Mouse (Mus musculus): Measurements from ENCODE around the gene Nrde2.
"Not testable (repeated sequence)": the region's sequence is repeated elsewhere in the genome, so short reads cannot be mapped to it uniquely, and the experiment has no call there.

Nrde2 gene

DNA sequence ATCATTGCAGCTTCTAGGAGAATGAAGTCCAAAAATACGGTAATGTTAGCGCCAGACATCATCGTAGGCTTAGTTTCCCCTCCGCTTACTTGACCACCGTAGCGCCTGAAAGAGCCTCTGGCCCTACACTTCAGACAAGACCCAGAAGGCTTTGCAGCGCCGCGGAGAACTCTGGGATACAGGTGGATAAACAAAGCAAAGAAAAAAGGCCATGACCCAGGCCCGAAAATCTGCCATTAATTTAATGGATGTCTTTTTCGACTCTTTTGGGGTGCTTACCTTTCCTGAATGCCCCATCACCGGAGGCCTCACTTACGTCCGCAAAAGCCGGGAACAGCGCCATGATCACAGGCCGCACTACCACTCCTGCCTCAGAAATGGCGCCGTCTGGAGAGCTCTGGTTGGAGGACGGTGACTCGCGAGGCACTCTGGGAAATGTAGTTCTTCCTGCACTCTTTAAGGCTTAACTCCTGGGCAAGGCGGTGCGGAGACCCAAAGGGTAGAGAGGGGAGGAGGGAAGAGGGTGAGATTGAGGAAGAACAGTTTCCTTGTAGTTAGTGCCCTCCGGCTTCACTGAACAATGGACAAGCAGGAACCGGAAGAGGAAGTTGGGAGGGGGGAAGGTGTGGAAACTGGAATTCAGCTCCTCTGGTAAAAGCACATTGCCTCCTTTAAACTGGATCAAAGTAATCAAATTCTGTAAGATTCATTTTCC is at the start of gene Nrde2:
Gene Nrde2 (minus strand): TSS at position 393 of the 715 bp plus-strand sequence.
- peak; percentile 98 for DNase-seq (ENCODE audit: low spot score)

DNA sequence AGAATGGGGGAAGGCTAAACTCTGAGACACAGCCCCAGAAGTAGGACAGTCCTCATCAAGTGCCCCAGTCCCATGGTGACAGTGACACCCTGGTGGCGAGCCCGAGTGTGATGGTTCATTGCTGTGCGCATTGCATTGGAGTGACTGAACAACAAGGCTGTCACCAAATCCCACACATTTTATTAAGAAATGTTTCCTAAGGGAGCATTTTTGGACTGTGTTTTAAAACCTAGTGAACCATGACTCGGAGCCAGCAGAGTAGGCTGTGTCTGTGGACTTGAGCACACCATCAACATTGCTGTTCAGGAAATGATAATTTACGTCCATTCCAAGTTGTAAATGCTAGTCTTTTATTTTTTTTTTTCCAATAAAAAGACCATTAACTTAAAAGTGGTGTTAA is 47.5 kb upstream of the Nrde2 start:
- no peak for DNase-seq (ENCODE audit: low spot score)

DNA sequence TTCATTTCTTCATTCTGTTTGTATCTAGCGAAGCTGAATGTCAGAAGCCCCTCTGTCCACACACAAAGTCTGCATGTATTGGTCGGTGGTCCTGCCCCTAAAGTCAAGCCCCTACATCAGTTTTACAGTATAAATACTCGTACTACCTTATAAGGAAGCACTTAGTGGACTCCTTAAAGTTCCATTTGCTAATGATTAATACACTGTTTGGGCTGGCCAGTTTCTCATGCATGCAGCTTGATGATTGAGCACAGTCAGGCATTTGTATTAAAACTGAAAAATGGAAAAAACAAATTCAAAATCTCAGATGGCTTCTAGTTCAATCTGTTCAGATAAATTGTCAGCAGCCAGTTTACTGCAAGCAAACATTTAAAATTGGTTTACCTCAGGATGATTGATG is 47.1 kb upstream of the Nrde2 start:
- DNase-seq (ENCODE audit: low spot score), result no peak

DNA sequence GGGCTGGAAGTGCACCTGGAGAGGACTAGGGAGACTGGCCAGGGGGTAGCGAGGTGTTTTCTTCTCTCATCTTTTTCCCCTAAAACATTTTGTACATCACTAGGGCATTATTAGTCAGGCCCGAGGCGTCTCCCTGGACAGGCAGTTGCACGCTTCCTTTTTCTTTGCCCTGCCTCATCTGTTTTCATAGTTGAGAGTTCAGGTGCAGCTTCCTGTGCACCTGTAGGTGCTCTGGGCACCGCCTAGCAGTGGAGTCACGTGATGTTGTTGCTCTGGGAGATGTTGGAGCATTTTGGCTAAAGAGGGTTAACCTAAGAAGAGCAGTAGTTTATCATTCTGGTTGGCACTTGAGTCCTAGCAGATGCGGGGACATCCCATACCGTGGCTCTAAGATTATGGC is 45.7 kb upstream of the Nrde2 start:
- DNase-seq (ENCODE audit: low spot score), result no peak

DNA sequence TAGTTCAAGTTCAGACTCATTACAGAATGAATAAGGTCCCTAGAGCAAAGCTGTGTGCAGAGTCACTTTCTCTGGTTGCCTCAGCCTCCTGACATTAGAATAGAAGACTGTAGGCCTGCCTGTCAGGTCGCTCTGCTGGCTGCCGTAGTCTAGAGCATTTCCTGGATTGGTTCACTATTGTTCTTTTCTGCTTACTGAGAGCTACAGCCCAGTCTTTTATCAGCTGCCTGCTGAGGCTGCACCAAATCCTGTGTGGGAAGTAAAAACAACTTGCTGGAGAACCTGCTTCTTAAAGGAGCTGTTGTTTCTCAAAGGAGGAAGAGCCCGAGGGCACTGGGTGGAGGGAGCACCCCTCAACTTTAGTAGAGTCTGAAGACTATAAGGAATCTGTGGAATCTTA is 44.3 kb upstream of the Nrde2 start:
- no peak for DNase-seq (ENCODE audit: low spot score)

DNA sequence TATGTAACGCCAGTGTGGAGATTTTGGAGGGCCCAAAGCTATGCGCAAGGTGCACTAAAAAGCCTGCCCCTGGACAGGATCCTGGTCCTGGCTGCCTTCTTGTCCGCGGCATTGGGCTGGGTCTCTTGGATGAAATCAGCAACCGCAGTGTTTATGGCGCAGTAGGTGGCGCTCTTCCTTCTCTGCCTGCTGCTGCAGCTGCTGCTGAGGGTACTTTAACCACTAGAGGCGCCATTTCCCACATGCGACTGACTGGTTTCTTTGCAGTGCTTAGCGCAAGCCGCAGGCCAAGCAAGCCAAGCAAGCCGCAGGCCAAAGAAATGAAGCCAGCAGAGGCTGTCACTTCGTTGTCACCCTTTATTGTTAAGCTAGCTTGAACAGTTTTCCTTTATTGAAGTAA is 42.4 kb upstream of the Nrde2 start:
- peak; percentile 99 for DNase-seq (ENCODE audit: low spot score)

DNA sequence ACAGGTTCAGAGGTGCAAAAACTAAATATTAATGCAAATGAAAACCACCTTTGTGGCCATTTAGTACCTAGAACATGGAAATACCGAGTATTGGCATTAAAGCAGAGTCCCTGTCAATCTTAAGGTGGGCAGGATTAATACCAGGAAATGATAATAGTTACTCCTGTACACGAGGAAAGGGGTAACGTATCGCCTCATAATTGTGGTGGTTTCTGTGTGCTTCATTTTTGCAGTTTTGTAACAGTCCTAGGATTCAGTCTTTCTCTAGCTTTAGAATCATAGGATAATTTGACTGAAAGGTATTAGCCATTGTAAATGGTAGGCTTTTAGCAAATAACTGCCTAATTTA is 41.9 kb upstream of the Nrde2 start:
- DNase-seq (ENCODE audit: low spot score), result no peak

DNA sequence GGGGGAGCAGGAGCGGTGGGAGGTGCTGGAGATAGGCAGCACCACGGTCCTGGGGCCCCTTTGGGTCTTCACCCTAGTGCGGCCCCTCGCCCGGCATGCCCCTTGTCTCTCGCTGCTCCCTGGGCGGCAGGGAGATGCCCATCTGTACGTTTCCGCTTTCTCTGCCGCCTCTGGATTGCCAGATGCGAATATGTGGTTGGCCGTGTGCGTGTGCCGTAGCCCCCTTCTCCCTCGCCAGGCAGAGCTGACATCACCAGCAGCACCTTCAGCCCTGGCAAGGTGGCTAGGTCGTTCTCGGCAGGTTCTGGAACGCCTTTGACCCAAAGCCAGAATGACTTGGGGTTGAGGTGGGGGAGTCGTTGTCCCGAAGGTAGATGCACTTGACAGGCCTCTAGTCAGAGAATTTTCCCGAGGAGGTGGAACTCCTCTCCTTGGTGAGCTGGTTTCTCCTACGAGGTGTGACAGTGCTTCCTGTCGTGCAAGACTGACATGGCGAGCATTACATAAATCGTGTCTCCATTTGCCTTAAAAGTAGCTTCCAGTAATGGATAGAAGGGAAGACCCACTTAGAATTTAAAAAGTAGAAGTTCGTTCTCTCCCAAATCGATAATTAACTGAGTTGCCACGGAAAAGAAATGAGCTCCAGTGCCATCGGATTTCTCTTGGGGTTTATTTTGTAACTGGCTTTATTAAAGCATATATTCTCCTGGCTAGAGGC is 41.4 kb upstream of the Nrde2 start:
- peak; percentile 61 for DNase-seq (ENCODE audit: low spot score)

DNA sequence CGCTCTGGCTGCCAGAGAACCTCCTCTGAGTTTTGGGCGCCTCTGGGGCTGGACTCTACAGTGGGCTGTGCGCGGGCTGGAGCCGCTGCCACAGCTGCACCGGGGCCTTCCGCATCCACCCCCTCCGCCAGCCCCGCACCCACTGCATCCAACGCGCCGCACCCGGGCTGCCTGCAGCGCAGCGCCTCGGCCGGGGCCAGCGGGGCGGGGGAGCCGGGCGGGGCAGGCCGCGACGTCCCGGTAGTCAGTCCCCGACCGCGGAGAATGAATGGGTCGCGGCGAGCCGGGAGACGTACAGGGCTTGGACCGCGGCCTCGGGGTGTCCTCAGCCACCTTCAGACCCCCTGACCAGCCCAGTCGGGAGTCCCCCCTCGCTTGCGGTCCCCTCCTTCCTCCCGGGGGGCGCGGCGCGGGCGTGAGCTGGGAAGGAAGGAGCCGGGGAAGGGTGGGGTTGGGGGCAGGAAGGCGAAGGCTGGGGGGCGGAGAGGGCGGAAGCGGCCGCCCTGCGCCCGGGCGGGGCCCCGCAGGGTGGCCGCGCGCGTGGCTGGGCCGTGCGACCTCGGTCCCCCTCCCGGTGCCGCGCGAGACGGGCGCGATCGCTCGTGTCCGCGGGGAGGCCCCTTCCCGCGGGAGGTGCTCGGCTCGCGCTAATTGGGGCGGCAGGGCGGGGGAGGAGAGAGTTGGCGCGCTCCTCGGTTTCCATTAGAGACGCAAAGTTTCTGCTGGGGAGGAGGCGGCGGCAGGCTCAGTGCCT is 40.6 kb upstream of the Nrde2 start:
- peak; percentile 63 for DNase-seq (ENCODE audit: low spot score)

DNA sequence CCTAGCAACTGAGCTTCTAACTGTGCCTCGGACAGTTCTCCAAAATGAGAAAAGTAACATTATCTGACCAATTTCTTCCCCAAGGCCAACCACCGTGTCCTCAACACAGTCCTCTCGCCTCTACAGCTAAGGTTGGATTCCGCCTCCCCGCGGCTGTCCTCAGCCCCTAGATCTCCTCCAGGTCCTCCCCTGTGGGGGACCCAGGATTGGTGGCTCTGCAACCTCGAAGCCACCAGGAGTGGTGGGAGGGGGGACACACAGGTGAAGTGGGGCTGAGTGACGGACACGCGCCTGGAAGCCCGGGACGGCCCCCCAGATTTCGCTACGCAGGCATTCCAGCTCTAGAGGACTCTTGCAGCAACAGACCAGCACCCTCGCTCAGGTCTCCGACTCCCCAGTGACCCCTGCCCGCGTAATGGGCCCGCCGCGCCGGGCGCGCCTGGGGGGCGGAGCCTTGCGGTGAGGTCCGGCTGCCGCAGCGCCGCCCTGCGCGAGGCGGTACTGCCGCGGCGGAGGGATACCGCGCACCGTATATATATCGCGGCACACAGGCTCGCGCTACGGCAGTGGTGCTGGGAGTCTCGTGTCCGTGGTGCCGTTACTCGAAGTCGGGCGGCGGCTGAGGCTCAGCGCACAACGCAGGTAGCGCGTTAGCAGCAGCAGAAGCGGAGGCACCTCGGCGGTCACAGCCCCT is 39.7 kb upstream of the Nrde2 start, which contains the start of gene Calm1:
Gene Calm1 (plus strand): TSS at position 469 of the 694 bp plus-strand sequence.
- peak; percentile 93 for DNase-seq (ENCODE audit: low spot score)

DNA sequence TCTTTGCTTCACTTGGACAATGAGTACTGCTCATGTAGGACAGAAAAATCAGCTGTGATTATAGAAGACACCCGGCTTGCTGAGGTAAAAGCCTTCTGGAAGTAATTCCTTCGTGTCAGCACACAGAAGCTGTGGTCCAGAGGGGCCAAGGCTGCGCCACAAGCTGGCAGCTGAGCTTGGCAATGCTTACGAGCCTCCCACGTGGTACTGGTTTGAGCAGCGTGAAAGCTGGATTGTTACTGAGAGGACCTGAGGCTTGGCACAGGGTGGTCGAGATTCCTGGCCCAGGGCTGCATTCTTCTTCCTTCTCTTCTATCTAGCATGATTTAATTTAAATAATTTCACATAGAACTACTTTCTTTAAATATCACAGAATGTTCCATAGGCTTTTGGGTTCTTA is 37.3 kb upstream of the Nrde2 start:
- no peak for DNase-seq (ENCODE audit: low spot score)

DNA sequence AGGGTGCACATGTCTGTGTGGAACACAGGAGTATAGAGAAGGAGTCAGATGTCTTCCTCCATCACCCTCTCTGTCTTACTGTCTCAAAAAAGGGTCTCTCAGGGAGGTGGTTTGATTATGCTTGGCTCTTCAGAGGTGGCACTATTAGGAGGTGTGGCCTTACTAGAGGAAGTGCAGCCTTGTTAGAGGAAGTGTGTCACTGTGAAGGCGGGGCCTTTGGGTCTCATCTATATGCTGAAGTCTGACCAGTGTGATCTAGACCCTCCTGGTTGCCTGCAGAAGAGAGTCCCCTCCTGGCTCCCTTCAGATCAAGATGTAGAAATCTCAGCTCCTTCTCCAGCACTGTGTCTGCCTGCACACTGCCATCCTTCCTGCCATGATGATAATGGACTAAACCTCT is 34.7 kb upstream of the Nrde2 start:
- no peak for DNase-seq (ENCODE audit: low spot score)

DNA sequence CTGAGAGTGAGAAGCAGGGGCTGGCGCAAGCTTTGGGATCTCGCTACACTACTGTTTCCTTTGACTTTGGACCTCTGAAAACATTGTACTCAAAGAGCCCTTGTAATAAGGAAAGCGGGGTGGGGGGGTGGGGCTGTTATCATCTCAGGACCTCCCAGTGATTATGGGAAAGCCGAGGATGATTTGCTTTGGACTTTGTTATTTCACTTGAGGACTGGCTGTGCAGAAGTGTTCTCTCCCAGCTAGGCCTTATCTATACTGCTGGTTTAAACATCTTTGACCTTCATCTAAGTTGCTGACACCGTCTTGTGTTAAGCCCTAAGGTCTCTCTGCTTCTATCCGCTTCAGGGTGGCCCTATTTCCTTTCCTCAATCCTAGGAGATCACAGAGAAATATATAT is 31.3 kb upstream of the Nrde2 start:
- no peak for DNase-seq (ENCODE audit: low spot score)

DNA sequence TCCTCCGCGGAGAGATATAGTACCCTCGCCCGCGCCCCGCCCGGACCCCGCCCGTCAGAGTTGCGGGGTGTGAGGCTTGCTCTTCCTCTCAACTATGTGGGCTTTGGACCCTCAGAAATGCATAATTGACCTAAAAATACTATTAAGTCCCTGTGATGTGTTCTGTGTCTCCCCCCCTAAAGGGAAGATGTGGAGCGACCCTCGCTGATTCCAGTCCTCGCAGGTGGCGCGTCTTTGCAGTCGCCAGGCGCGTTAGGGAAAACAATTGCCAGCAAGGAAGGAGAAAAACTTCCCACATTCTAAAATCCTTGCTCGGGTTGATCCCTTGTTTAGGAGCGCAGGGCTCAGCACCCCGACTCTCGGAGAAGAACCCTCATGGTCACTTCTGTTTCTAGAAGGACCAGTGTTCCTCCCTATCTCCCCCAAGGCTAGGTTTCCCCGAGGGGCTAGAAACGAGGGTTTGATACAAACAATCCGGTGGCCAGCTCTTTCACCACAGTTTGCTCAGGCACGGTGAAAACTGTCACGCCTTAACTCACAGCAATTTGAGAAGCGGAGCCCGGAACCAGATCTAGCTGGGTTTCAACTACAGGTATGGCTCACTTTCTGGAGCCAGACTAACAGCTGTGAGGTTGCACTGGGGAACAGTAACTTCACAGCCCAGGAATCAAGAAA is 28.4 kb upstream of the Nrde2 start:
- DNase-seq (ENCODE audit: low spot score), result peak; percentile 66

DNA sequence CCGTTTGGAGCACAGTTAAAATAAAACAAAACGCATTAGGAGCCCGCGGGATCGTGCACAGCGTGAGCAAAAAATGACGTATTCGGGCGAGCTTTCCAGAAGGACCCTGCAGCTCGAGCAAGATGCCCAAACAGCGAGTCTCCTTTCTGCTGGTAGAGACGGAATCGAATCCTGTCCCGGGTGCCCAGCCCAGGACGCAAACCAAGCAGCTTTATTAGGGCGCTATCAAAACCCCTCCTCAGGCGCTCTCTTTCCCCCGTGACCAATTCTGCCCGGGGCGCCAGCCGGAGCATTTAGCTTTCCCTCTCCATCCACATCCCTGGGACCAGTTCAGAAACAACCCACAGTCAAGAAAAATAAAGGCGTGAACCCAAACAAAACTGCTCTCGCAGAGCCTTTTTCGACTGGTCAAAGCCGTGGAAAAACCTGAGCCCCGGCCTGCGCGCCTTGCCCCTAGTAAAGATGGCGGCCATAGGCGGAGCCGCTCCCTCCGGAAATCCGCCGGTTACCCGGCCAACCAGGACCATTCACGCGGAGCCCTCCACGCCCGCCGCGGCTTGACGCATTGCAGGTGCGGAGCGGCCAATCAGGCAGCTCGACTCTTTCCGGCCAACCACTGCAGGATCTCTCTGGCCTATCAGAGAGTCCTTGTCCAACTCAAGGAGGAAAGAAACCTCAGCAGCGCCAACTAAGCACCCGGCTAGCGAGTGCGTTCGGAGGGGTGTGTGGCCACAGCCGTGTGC is 27.7 kb upstream of the Nrde2 start:
- DNase-seq (ENCODE audit: low spot score), result peak; percentile 99

DNA sequence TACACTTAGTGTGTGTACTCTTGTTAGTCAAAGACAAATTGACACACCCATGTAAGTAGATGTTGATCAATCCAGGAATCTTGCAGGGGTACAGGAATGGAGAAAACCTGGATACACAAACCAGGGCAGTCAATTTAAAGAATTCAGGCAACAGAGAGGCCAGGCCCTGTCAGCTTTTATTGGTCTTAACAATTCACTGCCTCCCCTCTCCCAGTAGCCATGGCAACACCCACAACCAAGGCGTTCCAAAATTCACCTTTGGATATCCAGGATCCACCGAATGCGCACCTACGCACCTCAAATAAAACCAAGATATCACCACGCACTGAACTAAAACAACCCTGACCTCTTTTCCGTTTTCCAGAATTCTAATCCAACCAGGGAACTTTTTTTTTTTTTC is 26.9 kb upstream of the Nrde2 start:
- DNase-seq (ENCODE audit: low spot score), result peak; percentile 80

DNA sequence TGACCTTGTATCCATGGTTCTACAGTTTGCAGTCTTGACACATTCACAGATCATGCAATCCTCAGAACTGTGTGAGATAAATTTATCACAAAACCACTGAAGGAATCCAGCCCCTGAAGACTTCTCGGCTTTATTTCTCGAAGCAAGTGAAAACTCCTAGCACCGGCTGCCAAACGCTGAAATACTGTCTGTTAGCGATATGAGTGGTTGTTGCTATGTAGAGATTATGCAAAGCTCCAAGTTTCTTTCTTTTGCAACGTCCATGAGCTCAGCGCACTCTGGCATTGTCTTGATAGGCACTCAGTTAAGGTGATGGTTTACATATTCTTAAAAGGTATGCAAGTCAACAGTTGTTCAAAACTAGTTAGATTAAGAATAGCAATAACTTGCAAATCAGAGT is 26.4 kb upstream of the Nrde2 start:
- DNase-seq (ENCODE audit: low spot score), result no peak

DNA sequence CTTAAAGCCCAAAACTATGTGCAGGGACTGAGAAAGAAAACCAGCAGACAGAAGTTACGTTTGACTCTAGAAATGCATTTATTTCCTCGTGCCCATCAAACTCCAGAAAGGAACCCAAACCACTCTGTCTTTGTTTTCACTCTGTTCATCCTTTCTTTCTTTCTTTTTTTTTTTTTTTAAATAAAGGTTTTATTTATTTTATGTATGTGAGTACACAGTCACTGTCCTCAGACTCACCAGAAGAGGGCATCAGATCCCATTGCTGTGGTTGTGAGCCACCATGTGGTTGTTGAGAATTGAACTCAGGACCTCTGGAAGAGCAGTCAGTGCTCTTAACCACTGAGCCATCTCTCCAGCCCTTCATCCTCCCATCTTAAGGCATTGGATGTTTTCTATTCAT is 25.5 kb upstream of the Nrde2 start:
- DNase-seq (ENCODE audit: low spot score), result not testable (repeated sequence)

DNA sequence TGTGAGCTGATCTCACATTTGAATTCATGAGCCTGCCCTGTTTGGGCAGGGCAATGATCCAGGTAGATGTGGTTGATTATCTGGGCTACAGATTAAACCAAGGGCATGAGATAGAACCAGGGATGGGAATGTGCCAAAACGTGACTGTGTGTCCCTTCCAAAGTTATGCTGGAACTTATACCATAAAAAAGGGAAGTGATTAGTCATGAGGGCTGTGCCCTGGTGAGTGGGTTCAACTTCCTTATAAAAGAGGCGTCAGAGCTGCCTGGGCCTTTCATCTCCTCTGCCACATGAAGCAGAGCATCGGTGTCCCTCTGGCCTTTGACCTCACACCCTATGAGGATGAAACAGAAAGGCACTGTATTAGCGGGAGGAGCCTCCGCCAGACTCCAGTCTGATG is 24.5 kb upstream of the Nrde2 start:
- no peak for DNase-seq (ENCODE audit: low spot score)

DNA sequence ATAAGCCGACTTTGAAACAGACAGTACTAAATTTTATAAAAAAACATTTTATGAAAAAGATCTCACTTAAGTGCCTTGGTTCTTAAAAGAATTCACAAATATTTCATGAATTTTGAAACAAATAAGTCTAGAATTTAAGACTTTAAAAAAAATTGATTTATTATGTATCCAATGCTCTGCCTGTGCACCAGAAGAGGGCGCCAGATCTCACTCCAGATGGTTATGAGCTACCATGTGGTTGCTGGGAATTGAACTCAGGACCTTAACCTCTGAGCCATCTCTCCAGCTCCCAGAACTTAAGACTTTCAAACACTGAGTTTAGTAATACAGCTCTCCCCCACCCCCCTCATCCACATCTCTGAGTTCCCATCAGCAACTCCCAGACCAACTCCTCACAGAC is 23.2 kb upstream of the Nrde2 start:
- DNase-seq (ENCODE audit: low spot score), result no peak

DNA sequence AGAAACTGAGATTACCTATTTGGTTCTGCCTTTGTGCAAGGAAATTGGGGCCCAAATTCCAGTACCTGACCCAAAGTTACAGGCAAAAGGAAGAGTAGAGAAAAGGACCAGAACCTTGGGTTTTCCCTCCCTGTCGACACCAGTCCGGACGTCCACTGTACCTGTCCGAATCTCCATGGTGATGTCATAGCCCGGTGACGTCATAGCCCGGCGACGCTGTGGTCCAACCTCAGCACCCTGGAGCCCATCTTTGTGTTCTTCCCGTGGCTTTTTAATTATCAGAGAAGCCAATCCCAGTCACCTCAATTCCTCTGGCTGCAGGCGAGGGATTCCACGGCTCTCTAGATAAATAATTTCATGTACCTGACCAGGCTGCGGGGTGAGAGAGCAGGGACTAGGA is 21.3 kb upstream of the Nrde2 start:
- no peak for DNase-seq (ENCODE audit: low spot score)
